Mouse (Mus musculus): Measurements from ENCODE around the gene Adh6b. TPM values are rescaled to one million over a fixed set of nuclear protein-coding genes. Genes with fewer than 3 reads are reported as not detected.
A peak's percentile ranks its signal among the peaks of the same experiment; 100 is the strongest.

Gene Adh6b
- polyA plus RNA-seq, 2 experiments = 0.68 to 1.6 TPM

DNA sequence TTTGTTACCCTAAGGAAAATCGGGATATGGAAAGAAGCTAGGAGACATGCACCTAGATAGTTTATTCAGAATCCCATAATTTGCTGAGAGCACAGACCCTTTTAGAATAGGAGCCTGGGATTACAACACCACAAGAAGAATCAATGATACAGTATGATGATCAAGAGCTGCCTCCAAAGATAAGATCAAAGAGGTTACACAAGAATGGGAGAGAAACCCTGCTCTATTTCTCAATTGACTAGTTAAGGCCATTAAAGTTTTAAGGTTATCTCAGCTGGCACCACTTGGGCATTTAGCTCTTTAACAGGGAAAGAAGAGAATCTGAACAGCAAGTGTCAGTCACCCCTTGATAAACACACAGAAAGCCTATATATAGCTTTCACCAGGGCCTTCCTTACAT is 6.0 kb upstream of the Adh6b start:
- Histone ChIP-seq H3K27me3 (ENCODE audit: control insufficient read depth, insufficient read depth, low read length) (no peaks in the 10 kb centered on the region), H3K4me1 (ENCODE audit: control insufficient read depth, insufficient read depth, low read length) (no peaks in the 10 kb centered on the region), H3K4me3 (replicated peaks; ENCODE audit: low read length) (no peak overlapping the region), H3K36me3 (ENCODE audit: control insufficient read depth, insufficient read depth, low read length) (no peaks in the 10 kb centered on the region), H3K4me2 (replicated peaks; ENCODE audit: low read depth, low read length, severe bottlenecking) (no peak overlapping the region), H3K27ac (replicated peaks; ENCODE audit: low read depth, low read length) (no peak overlapping the region), H3K9ac (ENCODE audit: low read depth, low read length, severe bottlenecking) (no peak overlapping the region), H3K9me3 (ENCODE audit: control insufficient read depth, low read length) (no peaks in the 10 kb centered on the region)
- DNase-seq (ENCODE audit: low spot score) (no peak), ATAC-seq (ENCODE audit: low FRiP score, low read depth) (no peak)
- TF ChIP-seq POLR2A (IDR thresholded peaks at IDR 0.05; ENCODE audit: borderline replicate concordance, extremely low read depth, insufficient read depth, insufficient read length) = no peak
- 93% methylated on average over 1 of the region's 1 CpGs for WGBS

- WGBS = 53% methylated on average over 3 of the region's 3 CpGs
- Histone ChIP-seq H3K9ac (ENCODE audit: low read depth, low read length, severe bottlenecking) (no peak overlapping the region), H3K9me3 (ENCODE audit: control insufficient read depth, low read length) (no peaks in the 10 kb centered on the region), H3K4me2 (replicated peaks; ENCODE audit: low read depth, low read length, severe bottlenecking) (no peak overlapping the region), H3K4me1 (ENCODE audit: control insufficient read depth, insufficient read depth, low read length) (no peaks in the 10 kb centered on the region), H3K27ac (replicated peaks; ENCODE audit: low read depth, low read length) (no peak overlapping the region), H3K27me3 (ENCODE audit: control insufficient read depth, insufficient read depth, low read length) (no peaks in the 10 kb centered on the region), H3K36me3 (ENCODE audit: control insufficient read depth, insufficient read depth, low read length) (no peaks in the 10 kb centered on the region), H3K4me3 (replicated peaks; ENCODE audit: low read length) (no peak overlapping the region)
- TF ChIP-seq POLR2A (IDR thresholded peaks at IDR 0.05; ENCODE audit: borderline replicate concordance, extremely low read depth, insufficient read depth, insufficient read length) = no peak
- ATAC-seq (ENCODE audit: low FRiP score, low read depth) (no peak), DNase-seq (ENCODE audit: low spot score) (no peak)
Measured at GRCm38 (mm10) chr3:138336104-138336754, 5.3 kb upstream of the Adh6b start.

DNA sequence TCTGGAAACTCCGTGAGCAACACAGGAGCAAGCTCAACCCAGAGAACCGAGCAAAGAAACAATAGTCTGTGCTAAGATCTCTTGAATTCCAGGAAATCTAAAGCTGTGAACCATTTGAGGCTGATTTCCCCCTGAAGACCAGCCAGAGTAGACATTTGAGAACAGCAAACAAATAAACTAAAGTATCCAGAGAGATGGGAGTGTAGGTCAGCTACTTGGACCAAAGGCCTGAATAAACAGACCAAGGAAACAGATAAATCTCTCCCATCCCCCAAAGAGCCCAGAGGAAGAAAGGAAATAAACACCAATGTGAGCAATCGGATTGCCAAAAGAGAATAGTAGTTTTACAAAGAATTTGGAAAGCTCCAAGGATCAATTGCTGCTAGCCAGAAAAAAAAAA is 5.5 kb downstream of the Adh6b start:
- Histone ChIP-seq H3K4me2 (replicated peaks; ENCODE audit: low read depth, low read length, severe bottlenecking) (no peak overlapping the region), H3K4me3 (replicated peaks; ENCODE audit: low read length) (no peak overlapping the region), H3K36me3 (ENCODE audit: control insufficient read depth, insufficient read depth, low read length) (no peaks in the 10 kb centered on the region), H3K9ac (ENCODE audit: low read depth, low read length, severe bottlenecking) (no peak overlapping the region), H3K27ac (replicated peaks; ENCODE audit: low read depth, low read length) (no peak overlapping the region), H3K9me3 (ENCODE audit: control insufficient read depth, low read length) (no peaks in the 10 kb centered on the region), H3K4me1 (ENCODE audit: control insufficient read depth, insufficient read depth, low read length) (no peaks in the 10 kb centered on the region), H3K27me3 (ENCODE audit: control insufficient read depth, insufficient read depth, low read length) (no peaks in the 10 kb centered on the region)
- DNase-seq (ENCODE audit: low spot score) (peak; percentile 22), ATAC-seq (ENCODE audit: low FRiP score, low read depth) (no peak)
- WGBS = 61% methylated on average over 3 of the region's 3 CpGs
- TF ChIP-seq POLR2A (IDR thresholded peaks at IDR 0.05; ENCODE audit: borderline replicate concordance, extremely low read depth, insufficient read depth, insufficient read length) = no peak

DNA sequence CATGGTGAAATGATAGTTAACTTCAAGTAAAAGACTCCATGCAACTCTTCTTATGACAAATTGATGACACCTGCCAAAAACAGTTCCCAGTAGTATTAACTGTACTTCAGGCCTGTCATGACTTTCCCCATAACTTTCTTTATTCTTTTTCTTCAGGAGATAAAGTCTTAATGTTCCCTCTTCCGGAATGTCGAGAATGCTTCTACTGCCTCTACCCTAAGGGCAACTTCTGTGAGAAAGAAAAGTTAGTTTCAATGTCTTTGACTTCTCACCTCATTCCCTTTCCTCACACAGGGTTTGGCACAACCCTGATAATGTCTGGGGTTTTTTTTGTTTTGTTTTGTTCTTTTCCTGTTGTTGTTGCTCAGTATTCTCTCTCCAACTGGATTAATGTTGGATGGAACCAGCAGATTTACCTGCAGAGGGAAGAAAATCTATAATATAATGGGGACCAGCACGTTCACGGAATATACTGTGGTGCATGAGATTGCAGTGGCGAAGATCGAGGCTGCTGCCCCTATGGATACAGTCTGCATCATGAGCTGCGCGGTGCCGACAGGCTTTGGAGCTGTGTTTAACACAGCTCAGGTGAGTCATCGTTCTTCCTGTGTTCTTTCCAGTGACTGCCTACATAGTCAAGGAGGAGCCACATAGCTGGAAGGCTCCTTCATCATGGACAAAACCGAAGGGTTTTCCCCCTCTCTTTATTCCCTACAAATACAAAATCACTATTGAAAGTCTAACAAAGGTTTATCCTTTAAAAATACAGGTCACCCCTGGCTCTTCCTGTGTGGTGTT is 10.6 kb downstream of the Adh6b start:
- ATAC-seq (ENCODE audit: low FRiP score, low read depth) = no peak
- TF ChIP-seq POLR2A (IDR thresholded peaks at IDR 0.05; ENCODE audit: borderline replicate concordance, extremely low read depth, insufficient read depth, insufficient read length) = no peak
- no peak overlapping the region for H3K27ac ChIP-seq (replicated peaks; ENCODE audit: low read depth, low read length)
- H3K9me3 ChIP-seq (ENCODE audit: control insufficient read depth, low read length) = no peaks in the 10 kb centered on the region
- no peak for DNase-seq (ENCODE audit: low spot score)
- no peaks in the 10 kb centered on the region for H3K36me3 ChIP-seq (ENCODE audit: control insufficient read depth, insufficient read depth, low read length)
- H3K9ac ChIP-seq (ENCODE audit: low read depth, low read length, severe bottlenecking) = no peak overlapping the region
- H3K27me3 ChIP-seq (ENCODE audit: control insufficient read depth, insufficient read depth, low read length) = no peaks in the 10 kb centered on the region
- 89% methylated on average over 11 of the region's 11 CpGs for WGBS
- H3K4me1 ChIP-seq (ENCODE audit: control insufficient read depth, insufficient read depth, low read length) = no peaks in the 10 kb centered on the region
- no peak overlapping the region for H3K4me3 ChIP-seq (replicated peaks; ENCODE audit: low read length)
- H3K4me2 ChIP-seq (replicated peaks; ENCODE audit: low read depth, low read length, severe bottlenecking) = no peak overlapping the region

DNA sequence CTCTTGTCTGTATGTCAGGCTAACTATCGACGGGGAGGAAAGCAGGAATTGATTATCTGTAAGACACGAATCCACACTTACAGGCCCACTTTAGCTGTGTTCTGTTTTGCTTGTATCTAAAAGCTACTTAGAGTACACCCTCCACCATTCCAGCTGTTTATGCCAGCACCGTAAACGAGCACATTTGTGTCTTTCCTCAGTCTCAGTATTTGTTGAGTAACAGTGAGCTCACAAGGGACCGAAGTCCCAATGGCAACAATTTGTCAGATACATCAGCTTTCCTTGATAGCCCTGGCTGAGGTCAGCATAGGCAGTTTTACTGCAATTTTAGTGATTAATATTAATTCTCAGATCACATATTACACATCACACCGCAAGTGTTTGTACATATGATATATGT is 17.3 kb downstream of the Adh6b start:
- H3K9me3 ChIP-seq (ENCODE audit: control insufficient read depth, low read length) = no peaks in the 10 kb centered on the region
- H3K27me3 ChIP-seq (ENCODE audit: control insufficient read depth, insufficient read depth, low read length) = no peaks in the 10 kb centered on the region

More for the DNA sequence above, 17.3 kb downstream of the Adh6b start:
- H3K4me2 ChIP-seq (replicated peaks; ENCODE audit: low read depth, low read length, severe bottlenecking) = no peak overlapping the region
- no peak overlapping the region for H3K4me3 ChIP-seq (replicated peaks; ENCODE audit: low read length)
- ATAC-seq (ENCODE audit: low FRiP score, low read depth) (no peak), DNase-seq (ENCODE audit: low spot score) (no peak)
- no peak overlapping the region for H3K27ac ChIP-seq (replicated peaks; ENCODE audit: low read depth, low read length)
- no peak for TF ChIP-seq POLR2A (IDR thresholded peaks at IDR 0.05; ENCODE audit: borderline replicate concordance, extremely low read depth, insufficient read depth, insufficient read length)
- 77% methylated on average over 7 of the region's 7 CpGs for WGBS
- H3K36me3 ChIP-seq (ENCODE audit: control insufficient read depth, insufficient read depth, low read length) = no peaks in the 10 kb centered on the region
- H3K4me1 ChIP-seq (ENCODE audit: control insufficient read depth, insufficient read depth, low read length) = no peaks in the 10 kb centered on the region
- H3K9ac ChIP-seq (ENCODE audit: low read depth, low read length, severe bottlenecking) = no peak overlapping the region
